Mouse (Mus musculus): ENCODE measurements around the gene Ccdc6.

DNA sequence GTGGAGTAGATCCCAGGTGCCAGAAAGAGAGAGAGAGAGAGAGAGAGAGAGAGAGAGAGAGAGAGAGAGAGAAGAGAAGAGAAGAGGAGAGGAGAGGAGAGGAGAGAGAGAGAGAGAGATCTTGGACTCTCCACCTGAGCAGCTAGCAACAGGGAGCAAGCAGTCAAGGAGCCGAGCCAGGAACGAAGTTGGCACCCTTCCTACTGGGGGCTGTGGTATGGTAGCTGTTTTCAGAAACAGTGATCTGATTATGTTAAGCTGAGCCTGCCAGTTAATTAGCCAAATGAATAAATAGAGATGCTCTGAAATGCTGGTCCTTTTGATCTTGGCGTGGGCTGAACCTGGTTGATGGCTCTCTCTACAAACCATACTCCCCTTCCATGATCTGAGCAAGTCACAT is 31.7 kb upstream of the Ccdc6 start:
- no peak for TF ChIP-seq CTCF (IDR thresholded peaks at IDR 0.05)
- TF ChIP-seq EP300 (IDR thresholded peaks at IDR 0.05) = no peak

All from lung, postnatal 0 days (tissue).